Mouse (Mus musculus): ENCODE measurements around the gene Nup133.

Gene Nup133

DNA sequence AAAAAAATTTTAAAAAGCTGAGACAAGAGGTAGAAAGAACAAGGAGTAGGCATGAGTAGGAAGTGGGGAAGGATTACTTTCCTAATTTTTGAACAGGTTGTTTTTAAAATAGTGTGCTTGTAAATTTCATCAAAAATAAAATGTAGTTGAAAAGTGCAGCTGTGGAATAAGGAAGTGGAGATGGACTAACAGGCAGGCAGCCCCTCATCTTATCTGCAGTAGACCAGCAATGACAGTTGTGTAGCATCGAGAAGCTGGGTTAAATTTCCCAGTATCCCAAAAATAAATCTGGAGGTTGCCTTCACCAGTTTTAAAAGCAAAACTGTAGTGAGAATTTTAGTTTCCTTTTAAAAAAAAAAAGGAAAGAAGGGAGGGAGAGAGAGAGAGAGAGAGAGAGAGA, 94.8 kb downstream of the Nup133 start:
- in situ Hi-C loops (cut with MboI; ENCODE audit: low sequenced_read_pairs) = no loop called here

DNA sequence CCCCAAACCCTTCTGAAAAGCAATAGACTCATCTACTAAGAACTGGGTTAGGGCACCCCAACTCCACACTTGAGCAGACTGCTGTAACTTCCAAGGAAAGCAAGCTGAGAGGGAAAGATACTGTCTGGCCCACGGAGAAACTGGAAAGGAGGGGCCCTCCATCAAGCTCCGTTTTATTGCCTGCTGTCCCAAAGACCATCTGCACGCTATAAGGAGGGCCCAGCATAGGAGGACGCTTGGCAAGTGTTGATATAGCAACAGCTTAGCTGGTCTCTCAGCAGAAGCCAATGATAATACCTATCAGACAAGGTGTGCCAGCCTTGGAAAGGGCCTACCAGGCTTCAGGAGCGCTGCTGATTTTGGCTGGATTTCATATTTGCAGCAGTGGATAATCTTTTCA, 97.5 kb downstream of the Nup133 start:
- in situ Hi-C loops (cut with MboI; ENCODE audit: low sequenced_read_pairs) = no loop called here

DNA sequence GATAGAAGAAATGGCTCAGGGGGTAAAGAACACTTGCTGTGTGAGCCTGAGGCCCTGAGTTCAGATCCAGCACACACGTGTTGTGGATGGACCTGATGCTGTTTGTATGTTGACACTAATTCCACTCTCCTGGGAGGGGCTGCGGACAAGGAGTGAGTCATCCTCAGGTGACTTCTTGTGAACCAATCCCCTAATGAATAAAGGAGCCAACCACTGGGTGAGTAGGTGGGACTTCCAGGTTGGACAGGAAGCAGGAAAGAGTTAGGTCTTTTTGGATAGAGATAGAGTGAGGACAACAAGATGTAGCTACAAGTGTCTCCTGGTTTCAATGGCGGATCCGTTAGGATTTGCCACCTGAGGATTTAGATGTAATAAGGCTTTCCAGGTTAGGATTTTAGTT, 99.7 kb downstream of the Nup133 start:
- in situ Hi-C loops (cut with MboI; ENCODE audit: low sequenced_read_pairs) = no loop called here

DNA sequence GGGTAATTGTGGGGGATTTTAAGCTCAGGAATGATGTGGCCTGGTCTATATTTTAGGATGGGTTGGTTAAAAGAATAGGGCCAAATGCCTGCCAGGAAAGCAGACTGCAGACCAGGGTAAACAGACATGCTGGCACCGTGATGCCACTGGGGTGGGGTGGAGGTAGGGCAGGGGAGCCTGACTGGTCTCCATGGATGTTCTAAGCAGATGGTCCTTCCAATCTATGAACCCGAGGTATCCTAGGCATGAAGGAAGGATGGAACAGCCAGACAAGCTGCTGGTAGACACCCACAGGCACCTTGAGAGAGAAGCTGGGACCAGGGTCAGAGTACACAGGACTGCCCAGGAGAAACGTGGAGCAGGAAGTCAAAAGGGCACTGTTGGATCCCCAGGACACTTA, 101.5 kb downstream of the Nup133 start:
- in situ Hi-C loops (cut with MboI; ENCODE audit: low sequenced_read_pairs) = no loop called here

Data from CH12F3 (cell line).